20 mouse cellular contexts compared by ENCODE assay signal in genomic region chr9:58674736-58675135, GRCm38 (mm10).
DNase-seq lines count a peak whose midpoint lies in the region; ATAC-seq and TF ChIP-seq lines count a peak whose summit lies in the region.
"Had no signal": no experiment of that assay in that cellular context is flagged by ENCODE, and none has a peak within 500 bp of the region (broad histone marks: within the 10 kb centered on the region; RNA-seq: fewer than 3 reads in every experiment).

No protein-coding gene starts in this region.

- no peak for TF ChIP-seq CTCF in heart, adult 2 months (IDR thresholded peaks at IDR 0.05)

- TF ChIP-seq POLR2A in heart, adult 2 months (IDR thresholded peaks at IDR 0.05; ENCODE audit: insufficient read depth, low read depth, low read length) = no peak

- no peaks in the 10 kb centered on the region for H3K36me3 ChIP-seq in heart, adult 2 months (ENCODE audit: control insufficient read depth, insufficient read depth, low read length)
- no peaks in the 10 kb centered on the region for H3K36me3 ChIP-seq in heart, embryonic 10.5 days
- no peaks in the 10 kb centered on the region for H3K36me3 ChIP-seq in limb, embryonic 12.5 days
- no peaks in the 10 kb centered on the region for H3K36me3 ChIP-seq in limb, embryonic 10.5 days
- H3K36me3 ChIP-seq: G1E had no signal

- H3K27me3 ChIP-seq in heart, adult 2 months (ENCODE audit: control insufficient read depth, insufficient read depth, low read length) = no peaks in the 10 kb centered on the region
- H3K27me3 ChIP-seq in heart, embryonic 10.5 days (ENCODE audit: insufficient read depth, poor library complexity, severe bottlenecking) = no peaks in the 10 kb centered on the region
- H3K27me3 ChIP-seq in limb, embryonic 12.5 days = no peaks in the 10 kb centered on the region
- no peaks in the 10 kb centered on the region for H3K27me3 ChIP-seq in limb, embryonic 10.5 days (ENCODE audit: low read depth, poor library complexity, severe bottlenecking)
- H3K27me3 ChIP-seq: CH12.LX, Patski had no signal

- no peak overlapping the region for H3K9ac ChIP-seq in heart, adult 2 months (ENCODE audit: low read depth, low read length)
- no peak overlapping the region for H3K9ac ChIP-seq in limb, embryonic 12.5 days (replicated peaks)

- H3K4me2 ChIP-seq in limb, embryonic 12.5 days = no peak overlapping the region

- no peak overlapping the region for H3K27ac ChIP-seq in heart, adult 2 months
- no peak overlapping the region for H3K27ac ChIP-seq in heart, embryonic 10.5 days
- peak overlapping the region; percentile 41; the same call in 1 of the 2 replicates for H3K27ac ChIP-seq in limb, embryonic 12.5 days
- no peak overlapping the region for H3K27ac ChIP-seq in limb, embryonic 10.5 days

- H3K4me3 ChIP-seq in heart, adult 2 months = no peak overlapping the region
- no peak overlapping the region for H3K4me3 ChIP-seq in heart, embryonic 10.5 days
- H3K4me3 ChIP-seq in limb, embryonic 12.5 days (replicated peaks) = no peak overlapping the region
- no peak overlapping the region for H3K4me3 ChIP-seq in limb, embryonic 10.5 days

- peaks cover 3% of the 10 kb centered on the region for H3K4me1 ChIP-seq in heart, adult 2 months (ENCODE audit: control insufficient read depth, insufficient read depth, low read length)
- H3K4me1 ChIP-seq in heart, embryonic 10.5 days = peaks cover 17% of the 10 kb centered on the region
- peaks cover 22% of the 10 kb centered on the region for H3K4me1 ChIP-seq in limb, embryonic 12.5 days (replicated peaks)
- H3K4me1 ChIP-seq in limb, embryonic 10.5 days = peaks cover 12% of the 10 kb centered on the region

- DNase-seq in heart, adult 11 months = peak; percentile 66
- no peak for DNase-seq in heart, adult 2 months
- DNase-seq in heart, embryonic 10.5 days (ENCODE audit: low spot score) = peak; percentile 68
- DNase-seq in heart, postnatal 14 days = no peak
- no peak for DNase-seq in limb, embryonic 10.5 days (ENCODE audit: low spot score)
- DNase-seq in testis, postnatal 10 days (ENCODE audit: low spot score) = peak; percentile 26
- DNase-seq in testis, postnatal 14 days (ENCODE audit: low spot score) = no peak
- DNase-seq: adrenal gland, adult 2 months; adrenal gland, adult 8-10 months; adrenal gland, postnatal 25 days; adrenal gland, postnatal 36 days; B cell, adult 2 months; cerebellum, adult 11 months; cerebellum, adult 11-12 months had no signal

- no peaks in the 10 kb centered on the region for H3K79me2 ChIP-seq in heart, adult 2 months (replicated peaks; ENCODE audit: control insufficient read depth, insufficient read depth, low read length)

- TF ChIP-seq EP300 in heart, adult 2 months (IDR thresholded peaks at IDR 0.05; ENCODE audit: insufficient read depth, low read depth, low read length) = no peak

- 79% methylated on average over 11 of the region's 11 CpGs for WGBS in heart, adult 2 months
- WGBS in heart, embryonic 10.5 days = 74% methylated on average over 11 of the region's 11 CpGs
- 76% methylated on average over 11 of the region's 11 CpGs for WGBS in limb, embryonic 12.5 days
- WGBS in limb, embryonic 10.5 days = 80% methylated on average over 11 of the region's 11 CpGs

- intact Hi-C loops in heart, adult 2 months (cut with DNase I) = no loop called here
- intact Hi-C loops in heart, postnatal 14 days (cut with DNase I) = no loop called here

- no peaks in the 10 kb centered on the region for H3K9me3 ChIP-seq in heart, embryonic 10.5 days
- no peaks in the 10 kb centered on the region for H3K9me3 ChIP-seq in limb, embryonic 12.5 days
- no peaks in the 10 kb centered on the region for H3K9me3 ChIP-seq in limb, embryonic 10.5 days (replicated peaks)
- H3K9me3 ChIP-seq: G1E had no signal

- no peak for ATAC-seq in limb, embryonic 12.5 days (ENCODE audit: insufficient number of reproducible peaks, insufficient read depth, low FRiP score, low TSS enrichment, low read depth)
- ATAC-seq: activated CD4-positive, CD25-positive, alpha-beta regulatory T cell, adult 4 months; CD4-positive, CD25-positive, alpha-beta regulatory T cell, adult 4 months; Patski had no signal

Comparison
In these comparisons a context has a peak if more than half of its experiments do, and no peak if none do; other contexts are left out.
1. DNase-seq: peak in heart, adult 11 months (single experiment), heart, embryonic 10.5 days (single experiment) and testis, postnatal 10 days (single experiment); none in heart, adult 2 months (0 of 2), heart, postnatal 14 days (0 of 2), limb, embryonic 10.5 days (single experiment) and testis, postnatal 14 days (single experiment).